Mouse (Mus musculus): ENCODE results near the gene Gde1.

- no peak for TF ChIP-seq EP300 (IDR thresholded peaks at IDR 0.05; ENCODE audit: low read depth)
- TF ChIP-seq CTCF (IDR thresholded peaks at IDR 0.05; ENCODE audit: low read depth) = no peak
These were observed 9.3 kb upstream of the Gde1 start for GRCm38 (mm10) chr7:118714873-118715272.

Measured in heart, postnatal 0 days (tissue).